Mouse (Mus musculus) thymus, adult 2 months (tissue): Measurements from ENCODE around the gene Cd9.

Source experiments
- CTCF ChIP-seq: fragments of 200-500 bp; IDR thresholded peaks from 2 replicates; pipeline ENCODE4 v1.5.1; 2012; ENCODE audit warnings: mild to moderate bottlenecking, control low read depth, low read length, moderate library complexity, borderline replicate concordance; ENCODE audit not compliant: control insufficient read depth, poor library complexity, insufficient read depth; ENCODE audit errors: extremely low read depth
- POLR2A ChIP-seq: fragments of 200-500 bp; IDR thresholded peaks from 2 replicates; pipeline ENCODE4 v1.6.1; 2012; ENCODE audit warnings: mild to moderate bottlenecking, low read length, control low read depth, moderate library complexity; ENCODE audit not compliant: control insufficient read depth, poor library complexity, insufficient read depth; ENCODE audit errors: extremely low read depth

DNA sequence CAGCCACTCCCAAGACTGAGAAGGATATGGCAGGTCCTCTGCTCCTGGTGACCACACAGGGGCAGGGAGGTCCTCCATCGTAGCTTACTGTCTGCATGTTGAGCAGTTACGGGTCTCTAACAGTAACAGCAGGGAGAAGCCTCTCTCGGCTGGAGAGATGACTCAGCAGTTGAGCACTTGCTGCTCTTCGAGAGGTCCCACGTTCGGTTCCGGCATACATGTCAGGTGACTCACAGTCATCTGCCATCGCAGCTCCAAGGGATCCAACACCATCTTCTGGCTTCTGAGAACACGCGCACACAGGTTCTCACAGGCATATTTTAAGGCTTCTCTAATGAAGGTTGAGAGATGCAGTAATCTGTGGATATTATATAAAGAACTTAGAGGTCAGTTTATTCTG lies 45.6 kb upstream of the Cd9 start:
- TF ChIP-seq CTCF = no peak
- no peak for TF ChIP-seq POLR2A
